Mouse (Mus musculus): ENCODE data around the gene Prrx1.

DNA sequence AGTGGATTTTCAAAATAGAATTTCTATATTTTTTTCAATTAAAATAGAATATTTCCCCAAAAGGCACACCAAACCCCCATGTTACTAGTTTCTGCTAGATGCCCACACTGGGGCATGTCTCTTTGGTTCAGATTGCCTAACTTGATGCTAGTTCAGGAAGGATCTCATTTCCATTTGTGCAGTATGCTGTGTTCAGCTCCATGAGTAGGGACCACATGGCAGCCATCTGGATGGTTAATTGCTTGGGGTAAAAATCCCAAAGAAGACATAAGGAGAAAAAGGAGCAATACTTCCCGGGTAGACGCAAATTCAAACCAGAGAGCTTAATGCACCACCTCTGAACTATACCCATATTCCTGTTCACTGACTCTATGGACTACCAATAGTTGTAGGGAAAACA is 57.6 kb downstream of the Prrx1 start:
- TF ChIP-seq POLR2A (IDR thresholded peaks at IDR 0.05; ENCODE audit: low read depth, low read length), result no peak
- TF ChIP-seq CTCF (IDR thresholded peaks at IDR 0.05; ENCODE audit: extremely low read depth, insufficient read length, insufficient replicate concordance, low read depth, low read length), result no peak

Measured in small intestine, adult 2 months (tissue).